Mouse (Mus musculus) thymus, adult 2 months (tissue): Measurements from ENCODE around the gene Bmp6.

Source experiments
- CTCF ChIP-seq: fragments of 200-500 bp; IDR thresholded peaks from 2 replicates; pipeline ENCODE4 v1.5.1; 2012; ENCODE audit warnings: mild to moderate bottlenecking, control low read depth, low read length, moderate library complexity, borderline replicate concordance; ENCODE audit not compliant: control insufficient read depth, poor library complexity, insufficient read depth; ENCODE audit errors: extremely low read depth
- POLR2A ChIP-seq: fragments of 200-500 bp; IDR thresholded peaks from 2 replicates; pipeline ENCODE4 v1.6.1; 2012; ENCODE audit warnings: mild to moderate bottlenecking, low read length, control low read depth, moderate library complexity; ENCODE audit not compliant: control insufficient read depth, poor library complexity, insufficient read depth; ENCODE audit errors: extremely low read depth

- no peak for TF ChIP-seq CTCF
- no peak; the same call in 1 of the 2 replicates for TF ChIP-seq POLR2A
These were observed 183.9 kb downstream of the Bmp6 start, which contains the start of gene Txndc5 for GRCm38 (mm10) chr13:38528687-38529294.
